Mouse (Mus musculus) c-Kit-negative CD71-positive TER-119-positive erythroid progenitor cells, embryonic 14.5 days (primary cell): Measurements from ENCODE around the gene Slc25a19.
"Not testable (repeated sequence)": the region's sequence is repeated elsewhere in the genome, so short reads cannot be mapped to it uniquely, and the experiment has no call there.

Source experiments
- DNase-seq: peaks from one replicate; pipeline ENCODE4 v3.0.0-alpha.2; 2013; ENCODE audit warnings: low read depth, low spot score

The Slc25a19 gene

GRCm38 (mm10) chr11:115627705-115628464 lies at the start of gene Slc25a19:
Gene Slc25a19, minus strand, starts transcription at chr11:115628295.
- peak; percentile 99 for DNase-seq

- DNase-seq, result no peak
Measured at GRCm38 (mm10) chr11:115677511-115677910, 49.4 kb upstream of the Slc25a19 start.

- DNase-seq, result no peak
Measured at GRCm38 (mm10) chr11:115676738-115677137, 48.6 kb upstream of the Slc25a19 start.

- no peak for DNase-seq
Measured at GRCm38 (mm10) chr11:115674235-115674865, 46.3 kb upstream of the Slc25a19 start.

GRCm38 (mm10) chr11:115673471-115674234 lies 45.6 kb upstream of the Slc25a19 start:
- no peak for DNase-seq

- no peak for DNase-seq
Measured at GRCm38 (mm10) chr11:115672226-115672987, 44.3 kb upstream of the Slc25a19 start.

- DNase-seq, result no peak
Measured at GRCm38 (mm10) chr11:115670451-115671050, 42.5 kb upstream of the Slc25a19 start.

- no peak for DNase-seq
Measured at GRCm38 (mm10) chr11:115663676-115664335, 35.7 kb upstream of the Slc25a19 start.

GRCm38 (mm10) chr11:115660376-115660775 lies 32.3 kb upstream of the Slc25a19 start:
- no peak for DNase-seq

GRCm38 (mm10) chr11:115658521-115658920 lies 30.4 kb upstream of the Slc25a19 start:
- DNase-seq, result no peak

- DNase-seq, result no peak
Measured at GRCm38 (mm10) chr11:115654128-115654527, 26.0 kb upstream of the Slc25a19 start.

GRCm38 (mm10) chr11:115653194-115653593 lies 25.1 kb upstream of the Slc25a19 start:
- DNase-seq, result no peak

- DNase-seq, result no peak
Measured at GRCm38 (mm10) chr11:115651680-115652079, 23.6 kb upstream of the Slc25a19 start.

- DNase-seq, result no peak
Measured at GRCm38 (mm10) chr11:115649706-115650105, 21.6 kb upstream of the Slc25a19 start.

- DNase-seq, result peak; percentile 40
Measured at GRCm38 (mm10) chr11:115647459-115647858, 19.4 kb upstream of the Slc25a19 start.

GRCm38 (mm10) chr11:115646439-115646838 lies 18.3 kb upstream of the Slc25a19 start:
- no peak for DNase-seq

GRCm38 (mm10) chr11:115645498-115645897 lies 17.4 kb upstream of the Slc25a19 start:
- DNase-seq, result not testable (repeated sequence)

- no peak for DNase-seq
Measured at GRCm38 (mm10) chr11:115644308-115644707, 16.2 kb upstream of the Slc25a19 start.

- no peak for DNase-seq
Measured at GRCm38 (mm10) chr11:115643265-115643664, 15.2 kb upstream of the Slc25a19 start.

- DNase-seq, result no peak
Measured at GRCm38 (mm10) chr11:115642705-115643104, 14.6 kb upstream of the Slc25a19 start.

- DNase-seq, result no peak
Measured at GRCm38 (mm10) chr11:115641664-115642036, 13.6 kb upstream of the Slc25a19 start.
